Mouse (Mus musculus): Measurements from ENCODE around the gene Gm20767. TPM values are rescaled to one million over a fixed set of nuclear protein-coding genes. Genes with fewer than 3 reads are reported as not detected.

Gene Gm20767
- not detected for polyA plus RNA-seq (2017; shearing (Covaris generic))

GRCm38 (mm10) chr13:120139946-120140345 lies at the start of gene Gm20767:
TSS of gene Gm20767 (plus strand) at chr13:120140246.

GRCm38 (mm10) chr13:120172133-120172532 lies 32.1 kb downstream of the Gm20767 start, which contains the start of gene Gm21818:
TSS of gene Gm21818 (plus strand) at chr13:120172433.

Other genes with a start within 250 kb of the Gm20767 start
- gene Tcstv1, start 245.5 kb upstream of the Gm20767 start, polyA plus RNA-seq (2017; shearing (Covaris generic)) = under 1 TPM in 1 of 2 experiments, not detected in 1; 0.29 TPM
- not detected for gene Gm21761, start 211.0 kb upstream of the Gm20767 start, polyA plus RNA-seq (2017; shearing (Covaris generic))
- gene B020031M17Rik, start 189.4 kb upstream of the Gm20767 start, polyA plus RNA-seq (2017; shearing (Covaris generic)) = under 1 TPM in 1 of 2 experiments, not detected in 1; 0.20 TPM
- not detected for gene Gm36079, start 113.2 kb upstream of the Gm20767 start, polyA plus RNA-seq (2017; shearing (Covaris generic))
- 1 to 10 TPM in 1 of 2 experiments, under 1 TPM in 1; 0.73 to 3.1 TPM for gene Gm21188, start 88.1 kb upstream of the Gm20767 start, polyA plus RNA-seq (2017; shearing (Covaris generic))
- gene Gm21818, start 32.2 kb downstream of the Gm20767 start, polyA plus RNA-seq (2017; shearing (Covaris generic)) = not detected
- not detected for gene Gm21762, start 75.7 kb downstream of the Gm20767 start, polyA plus RNA-seq (2017; shearing (Covaris generic))
- not detected for gene Gm21731, start 98.9 kb downstream of the Gm20767 start, polyA plus RNA-seq (2017; shearing (Covaris generic))
- under 1 TPM in 1 of 2 experiments, not detected in 1; 0.31 TPM for gene AF067061, start 122.9 kb downstream of the Gm20767 start, polyA plus RNA-seq (2017; shearing (Covaris generic))
- 10 to 100 TPM; 47.7 to 98.3 TPM for gene BC147527, start 160.1 kb downstream of the Gm20767 start, polyA plus RNA-seq (2017; shearing (Covaris generic))
- not detected for gene Tcstv3, start 176.6 kb downstream of the Gm20767 start, polyA plus RNA-seq (2017; shearing (Covaris generic))

All from activated CD4-positive, CD25-positive, alpha-beta regulatory T cell (primary cell).